Mouse (Mus musculus) heart, postnatal 0 days (tissue): ENCODE results near the gene Oprl1. TPM values are rescaled to one million over a fixed set of nuclear protein-coding genes. Genes with fewer than 3 reads are reported as not detected.
A peak's percentile ranks its signal among the peaks of the same experiment; 100 is the strongest.

ENCODE experiments used
- ATAC-seq: fragments of 200-750 bp; cut with Nextera tagmentation; 2 replicates; pipeline ENCODE4 v1.8.0; 2017; ENCODE audit warnings: low read depth, moderate number of reproducible peaks, moderate library complexity; ENCODE audit not compliant: insufficient read depth
- DNase-seq: peaks from one replicate; pipeline ENCODE4 v3.0.0-alpha.2; 2016; ENCODE audit warnings: low spot score
- H3K27ac ChIP-seq: fragments of 300-500 bp; sonication (generic); 2 replicates; pipeline ENCODE4 v1.5.1; 2014; ENCODE audit warnings: low read depth, mild to moderate bottlenecking
- H3K27me3 ChIP-seq: fragments of 300-500 bp; sonication (generic); 2 replicates; pipeline ENCODE4 v1.6.1; 2014; ENCODE audit warnings: low read length, mixed read lengths; ENCODE audit not compliant: control insufficient read depth, insufficient read depth
- H3K36me3 ChIP-seq: fragments of 300-500 bp; sonication (generic); replicated peaks from 2 replicates; pipeline ENCODE4 v1.6.1; 2014; ENCODE audit warnings: low read length, mixed read lengths; ENCODE audit not compliant: control insufficient read depth, insufficient read depth
- H3K4me1 ChIP-seq: fragments of 300-500 bp; sonication (generic); 2 replicates; pipeline ENCODE4 v1.6.1; 2014; ENCODE audit warnings: antibody characterized with exemption; ENCODE audit not compliant: control insufficient read depth, insufficient read depth
- H3K4me2 ChIP-seq: fragments of 300-500 bp; sonication (generic); 2 replicates; pipeline ENCODE4 v1.6.1; 2014; ENCODE audit warnings: low read depth, mild to moderate bottlenecking, low read length, moderate library complexity
- H3K4me3 ChIP-seq: fragments of 300-500 bp; sonication (generic); 2 replicates; pipeline ENCODE4 v1.5.1; 2014; ENCODE audit warnings: low read depth, low read length
- H3K9ac ChIP-seq: fragments of 300-500 bp; sonication (generic); replicated peaks from 2 replicates; pipeline ENCODE4 v1.6.1; 2014; ENCODE audit warnings: low read depth, low read length, mixed read lengths
- H3K9me3 ChIP-seq: fragments of 300-500 bp; sonication (generic); replicated peaks from 2 replicates; pipeline ENCODE4 v1.6.1; 2016; ENCODE audit warnings: low read length; ENCODE audit not compliant: control insufficient read depth
- CTCF ChIP-seq: IDR thresholded peaks from 2 replicates; pipeline ENCODE4 v1.5.1; 2016; ENCODE audit warnings: antibody characterized with exemption, control low read depth, low read depth
- EP300 ChIP-seq: IDR thresholded peaks from 2 replicates; pipeline ENCODE4 v1.6.1; 2016; ENCODE audit warnings: antibody characterized with exemption, low read depth
- whole genome bisulfite sequencing: fragments of 180-500 bp; shearing (Covaris S2); extraction: QIAGEN DNeasy Blood & Tissue Kit; methylation state at CpG from one replicate; pipeline ENCODE4 v1.1.7; 2014; 5-methylcytosine and 5-hydroxymethylcytosine counted together
- polyA plus RNA-seq: library from polyadenylated mRNA; unstranded; fragments of >200 nt; fragmentation: Nextera tagmentation; extraction: Ambion mirVana; gene quantifications from 2 replicates; pipeline ENCODE4 v1.2.1, GENCODE M21; 2015
- total RNA-seq: library from RNA; depleted of rRNA; stranded (reverse); fragments of >200 nt; gene quantifications from 2 replicates; pipeline ENCODE4 v1.2.3, GENCODE M21; 2014; ENCODE audit warnings: low replicate concordance

Gene Oprl1
- total and polyA plus RNA-seq, 2 experiments from 2014 or later: 0.19 to 8.1 TPM

GRCm38 (mm10) chr2:181674934-181675333 is 39.9 kb upstream of the Oprl1 start:
- WGBS: 76% methylated on average over 4 of the region's 4 CpGs
- peaks cover 44% of the 10 kb centered on the region for H3K27me3 ChIP-seq

GRCm38 (mm10) chr2:181675454-181675853 is 39.4 kb upstream of the Oprl1 start:
- peak; percentile 44; the same call in 1 of the 2 replicates for TF ChIP-seq EP300
- TF ChIP-seq CTCF: no peak; the same call in 1 of the 2 replicates
- no peaks in the 10 kb centered on the region for H3K9me3 ChIP-seq
- WGBS: 4% methylated on average over 14 of the region's 14 CpGs
- ATAC-seq: peak; percentile 24
- 0 out of 2 replicates have a peak, but pooled peaks cover under 1% of the 10 kb centered on the region for H3K4me1 ChIP-seq
- DNase-seq: peak; percentile 63
- 0 out of 2 replicates have a peak overlapping the region, but pooled peaks have one; percentile 0 for H3K4me3 ChIP-seq
- H3K27me3 ChIP-seq: peaks cover 39% of the 10 kb centered on the region
- H3K27ac ChIP-seq: peak overlapping the region; percentile 77
- H3K36me3 ChIP-seq: no peaks in the 10 kb centered on the region
- peak overlapping the region; percentile 25 for H3K4me2 ChIP-seq
- H3K9ac ChIP-seq: no peak overlapping the region

More at GRCm38 (mm10) chr2:181674934-181675333, 39.9 kb upstream of the Oprl1 start:
- ATAC-seq (no peak), DNase-seq (no peak)
- H3K4me2 ChIP-seq: no peak overlapping the region
- no peak for TF ChIP-seq CTCF
- TF ChIP-seq EP300: no peak
- peak overlapping the region; percentile 77 for H3K27ac ChIP-seq
- H3K4me3 ChIP-seq: no peak overlapping the region
- H3K4me1 ChIP-seq: no peaks in the 10 kb centered on the region
- no peaks in the 10 kb centered on the region for H3K9me3 ChIP-seq
- H3K9ac ChIP-seq: no peak overlapping the region
- no peaks in the 10 kb centered on the region for H3K36me3 ChIP-seq

GRCm38 (mm10) chr2:181676424-181676823 is 38.4 kb upstream of the Oprl1 start:
- no peaks in the 10 kb centered on the region for H3K9me3 ChIP-seq
- H3K36me3 ChIP-seq: no peaks in the 10 kb centered on the region
- no peak overlapping the region for H3K9ac ChIP-seq
- peaks cover 29% of the 10 kb centered on the region for H3K27me3 ChIP-seq
- H3K4me3 ChIP-seq: no peak overlapping the region
- H3K27ac ChIP-seq: peak overlapping the region; percentile 73
- WGBS: 64% methylated on average over 2 of the region's 2 CpGs
- H3K4me1 ChIP-seq: peaks cover 5% of the 10 kb centered on the region; the same call in 1 of the 2 replicates
- ATAC-seq: no peak
- TF ChIP-seq EP300 (no peak), CTCF (peak; percentile 23)
- no peak overlapping the region for H3K4me2 ChIP-seq
- DNase-seq: no peak

DNA sequence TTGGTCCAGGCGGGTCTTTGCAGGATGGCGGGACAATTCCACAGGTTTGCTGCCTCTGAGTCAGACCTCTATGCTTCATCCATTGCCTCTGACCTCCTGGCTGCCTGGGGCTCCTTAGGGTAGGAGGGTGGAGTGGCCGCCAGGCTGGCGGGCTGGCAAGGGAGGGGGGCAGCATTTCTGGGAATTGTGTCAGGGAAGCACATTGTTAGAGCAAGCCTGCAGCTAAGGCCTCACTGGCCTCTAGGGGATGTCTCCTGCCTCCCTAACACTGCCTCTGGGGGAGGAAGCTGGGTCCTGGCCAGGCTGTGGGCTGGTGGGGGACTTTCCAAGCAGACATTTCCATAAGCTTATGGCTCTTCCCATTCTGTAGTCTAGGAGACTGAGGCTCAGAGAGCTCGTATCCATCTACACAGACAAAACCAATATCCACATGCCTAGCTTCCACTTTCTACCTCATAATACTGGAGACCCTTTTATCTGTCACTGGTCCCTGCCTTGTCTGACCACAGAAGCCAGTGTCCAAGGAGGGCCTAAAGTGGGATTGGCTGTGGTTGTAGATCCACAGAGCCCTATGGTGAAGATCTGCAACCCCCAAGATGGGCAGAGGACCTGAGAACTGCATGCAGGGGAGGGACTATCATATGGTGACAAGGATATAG is 37.6 kb upstream of the Oprl1 start:
- H3K36me3 ChIP-seq: no peaks in the 10 kb centered on the region
- 53% methylated on average over 5 of the region's 5 CpGs for WGBS
- DNase-seq (peak; percentile 36), ATAC-seq (peak; percentile 27)
- no peaks in the 10 kb centered on the region for H3K9me3 ChIP-seq
- H3K27ac ChIP-seq: peak overlapping the region; percentile 73
- H3K4me2 ChIP-seq: no peak overlapping the region
- H3K4me3 ChIP-seq: no peak overlapping the region
- peaks cover 21% of the 10 kb centered on the region for H3K27me3 ChIP-seq
- TF ChIP-seq EP300 (no peak), CTCF (no peak)
- H3K4me1 ChIP-seq: peaks cover 5% of the 10 kb centered on the region; the same call in 1 of the 2 replicates
- H3K9ac ChIP-seq: no peak overlapping the region

GRCm38 (mm10) chr2:181677755-181678098 is 37.1 kb upstream of the Oprl1 start:
- no peak for TF ChIP-seq CTCF
- no peak for TF ChIP-seq EP300
- DNase-seq (no peak), ATAC-seq (no peak)
- Histone ChIP-seq H3K27ac (peak overlapping the region; percentile 73), H3K27me3 (peaks cover 16% of the 10 kb centered on the region), H3K9me3 (no peaks in the 10 kb centered on the region), H3K4me2 (no peak overlapping the region), H3K4me1 (peaks cover 5% of the 10 kb centered on the region; the same call in 1 of the 2 replicates), H3K4me3 (no peak overlapping the region), H3K36me3 (no peaks in the 10 kb centered on the region), H3K9ac (no peak overlapping the region)
- 41% methylated on average over 3 of the region's 3 CpGs for WGBS

GRCm38 (mm10) chr2:181678780-181679179 is 36.0 kb upstream of the Oprl1 start:
- Histone ChIP-seq H3K27me3 (peaks cover 6% of the 10 kb centered on the region; the same call in 1 of the 2 replicates), H3K9me3 (no peaks in the 10 kb centered on the region), H3K4me1 (peaks cover 5% of the 10 kb centered on the region; the same call in 1 of the 2 replicates), H3K27ac (no peak overlapping the region), H3K4me3 (no peak overlapping the region), H3K9ac (no peak overlapping the region), H3K4me2 (no peak overlapping the region), H3K36me3 (no peaks in the 10 kb centered on the region)
- 35% methylated on average over 1 of the region's 1 CpGs for WGBS
- TF ChIP-seq EP300 (no peak), CTCF (peak; percentile 99)
- peak; percentile 87 for DNase-seq
- ATAC-seq: peak; percentile 68
